Mouse (Mus musculus) hindbrain, embryonic 10.5 days (tissue): ENCODE results near the gene Nat8l. TPM values are rescaled to one million over a fixed set of nuclear protein-coding genes. Genes with fewer than 3 reads are reported as not detected.
"Not testable (repeated sequence)": the region's sequence is repeated elsewhere in the genome, so short reads cannot be mapped to it uniquely, and the experiment has no call there.

Source experiments
- DNase-seq: peaks from one replicate; pipeline ENCODE4 v3.0.0-alpha.2; 2017; ENCODE audit warnings: low spot score
- H3K27ac ChIP-seq: fragments of 300-500 bp; sonication (generic); 2 replicates; pipeline ENCODE4 v1.5.1; 2016; ENCODE audit warnings: mild to moderate bottlenecking, moderate library complexity
- H3K27me3 ChIP-seq: fragments of 300-500 bp; sonication (generic); 2 replicates; pipeline ENCODE4 v1.6.1; 2016; ENCODE audit warnings: mild to moderate bottlenecking; ENCODE audit not compliant: poor library complexity, insufficient read depth, severe bottlenecking
- H3K36me3 ChIP-seq: fragments of 300-500 bp; sonication (generic); 2 replicates; pipeline ENCODE4 v1.6.1; 2016; ENCODE audit warnings: mild to moderate bottlenecking, moderate library complexity
- H3K4me1 ChIP-seq: fragments of 300-500 bp; sonication (generic); replicated peaks from 2 replicates; pipeline ENCODE4 v1.6.1; 2016; ENCODE audit warnings: mild to moderate bottlenecking
- H3K4me3 ChIP-seq: fragments of 300-500 bp; sonication (generic); 2 replicates; pipeline ENCODE4 v1.5.1; 2016; ENCODE audit warnings: mild to moderate bottlenecking, moderate library complexity
- H3K9me3 ChIP-seq: fragments of 300-500 bp; sonication (generic); 2 replicates; pipeline ENCODE4 v1.6.1; 2016; ENCODE audit warnings: mild to moderate bottlenecking, moderate library complexity
- WGBS: fragments of 180-500 bp; shearing (Covaris S2); methylation state at CpG from one replicate; pipeline ENCODE4 v1.1.7; 2016; 5-methylcytosine and 5-hydroxymethylcytosine counted together
- polyA plus RNA-seq: library from polyadenylated mRNA; unstranded; fragments of >200 nt; fragmentation: Nextera tagmentation; extraction: Ambion mirVana; gene quantifications from 2 replicates; pipeline ENCODE4 v1.2.1, GENCODE M21; 2016

Nat8l gene
- polyA plus RNA-seq: 1.6 and 1.7 TPM in 2 replicates

DNA sequence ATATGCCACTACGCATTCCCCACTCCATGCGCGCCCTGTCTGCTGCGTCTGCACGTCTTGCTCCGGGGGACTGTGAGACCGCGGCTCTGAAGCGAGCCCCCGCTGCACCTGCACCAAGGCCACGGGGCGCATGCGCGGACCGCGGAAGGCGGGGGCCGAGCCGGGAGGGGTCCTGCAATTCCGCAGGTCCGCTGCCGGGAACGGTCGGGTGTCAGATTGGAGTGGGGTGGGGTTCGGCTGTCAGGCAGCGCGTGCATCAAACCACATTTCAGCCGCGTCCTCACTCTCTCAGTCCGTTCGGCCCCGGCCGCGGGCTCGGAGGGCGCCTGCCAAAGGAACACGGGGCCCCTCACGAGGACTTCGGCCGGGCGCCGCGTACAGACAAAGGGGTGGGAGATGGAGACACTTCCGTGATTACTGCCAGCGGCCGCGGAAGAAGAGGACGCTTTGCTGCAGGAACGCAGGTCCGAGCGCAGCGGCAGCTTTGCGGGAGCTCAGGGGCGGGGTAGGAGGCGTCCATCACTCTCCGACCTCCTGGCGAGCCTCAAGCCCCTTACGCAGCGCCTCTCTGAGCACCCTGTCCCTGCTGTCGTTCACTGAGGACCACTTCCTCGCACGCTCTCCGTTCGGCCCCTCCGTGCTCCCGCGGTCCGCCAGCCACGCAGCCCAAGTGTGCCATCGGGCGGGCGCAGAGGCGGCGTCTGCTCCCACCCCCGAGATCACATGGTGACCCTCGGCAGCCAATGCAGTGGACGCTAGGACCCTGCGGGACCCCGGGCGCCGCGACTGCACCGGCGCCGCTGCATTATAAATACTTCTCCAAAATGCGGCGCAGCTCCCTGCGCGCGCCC lies at the start of gene Nat8l:
Gene Nat8l, plus strand, starts transcription at position 142 of the 851 bp plus-strand sequence.
- H3K4me1 ChIP-seq: peaks cover 48% of the 10 kb centered on the region
- H3K4me3 ChIP-seq: peak within 1 kb of the TSS; percentile 80
- H3K27ac ChIP-seq: peak within 1 kb of the TSS; percentile 93
- peak; percentile 89 for DNase-seq
- no peaks in the 10 kb centered on the region for H3K9me3 ChIP-seq
- H3K36me3 ChIP-seq: peaks cover 20% of the 10 kb centered on the region
- H3K27me3 ChIP-seq: peaks cover 58% of the 10 kb centered on the region
- WGBS: under 1% methylated on average over 90 of the region's 90 CpGs

- not testable (repeated sequence) for H3K4me3 ChIP-seq, H3K27me3 ChIP-seq, H3K27ac ChIP-seq, H3K4me1 ChIP-seq, H3K36me3 ChIP-seq, DNase-seq
- 85% methylated on average over 16 of the region's 16 CpGs for WGBS
- peaks cover 49% of the 10 kb centered on the region for H3K9me3 ChIP-seq
These were observed 48.7 kb upstream of the Nat8l start for GRCm38 (mm10) chr5:33947035-33947434.

DNA sequence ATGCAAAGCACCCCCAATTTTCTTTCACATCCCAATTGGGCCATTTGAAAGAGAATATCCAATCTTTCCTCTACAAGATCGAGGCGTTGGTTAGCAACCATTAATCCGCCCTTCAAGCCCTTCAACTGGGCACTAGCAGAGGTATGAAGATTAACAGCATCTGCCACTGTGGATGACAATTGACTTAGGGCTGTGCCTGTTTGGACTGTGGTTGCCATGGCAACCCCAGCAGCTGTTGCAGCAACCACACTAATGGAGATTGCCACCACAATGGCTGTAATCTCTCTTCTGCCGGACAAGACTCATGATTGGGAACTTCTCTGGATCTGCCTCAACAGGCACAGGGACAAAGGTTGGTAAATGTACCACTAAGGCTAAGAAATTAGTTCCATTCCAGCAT lies 47.5 kb upstream of the Nat8l start:
- WGBS: 83% methylated on average over 4 of the region's 4 CpGs
- no peaks in the 10 kb centered on the region for H3K27me3 ChIP-seq
- peaks cover 43% of the 10 kb centered on the region for H3K9me3 ChIP-seq
- DNase-seq: no peak
- no peak overlapping the region for H3K27ac ChIP-seq
- no peaks in the 10 kb centered on the region for H3K36me3 ChIP-seq
- no peaks in the 10 kb centered on the region for H3K4me1 ChIP-seq
- H3K4me3 ChIP-seq: no peak overlapping the region

GRCm38 (mm10) chr5:33953471-33954185 lies 42.2 kb upstream of the Nat8l start:
- Histone ChIP-seq H3K36me3 (no peaks in the 10 kb centered on the region), H3K27me3 (no peaks in the 10 kb centered on the region), H3K4me1 (no peaks in the 10 kb centered on the region), H3K9me3 (peaks cover 27% of the 10 kb centered on the region), H3K4me3 (no peak overlapping the region), H3K27ac (no peak overlapping the region)
- 88% methylated on average over 17 of the region's 17 CpGs for WGBS
- no peak for DNase-seq

- H3K9me3 ChIP-seq: peaks cover 32% of the 10 kb centered on the region
- H3K27me3 ChIP-seq: no peaks in the 10 kb centered on the region
- no peak overlapping the region for H3K4me3 ChIP-seq
- H3K27ac ChIP-seq: no peak overlapping the region
- H3K36me3 ChIP-seq: no peaks in the 10 kb centered on the region
- WGBS: 39% methylated on average over 10 of the region's 10 CpGs
- no peaks in the 10 kb centered on the region for H3K4me1 ChIP-seq
- peak; percentile 69 for DNase-seq
These were observed 41.4 kb upstream of the Nat8l start for GRCm38 (mm10) chr5:33954354-33954753.

- H3K9me3 ChIP-seq: peaks cover 32% of the 10 kb centered on the region
- H3K4me1 ChIP-seq: no peaks in the 10 kb centered on the region
- no peaks in the 10 kb centered on the region for H3K27me3 ChIP-seq
- no peak overlapping the region for H3K4me3 ChIP-seq
- no peaks in the 10 kb centered on the region for H3K36me3 ChIP-seq
- no peak for DNase-seq
- H3K27ac ChIP-seq: no peak overlapping the region
- 84% methylated on average over 4 of the region's 4 CpGs for WGBS
These were observed 39.9 kb upstream of the Nat8l start for GRCm38 (mm10) chr5:33955868-33956267.

- Histone ChIP-seq H3K9me3 (peaks cover 16% of the 10 kb centered on the region), H3K36me3 (no peaks in the 10 kb centered on the region), H3K4me1 (no peaks in the 10 kb centered on the region), H3K27me3 (no peaks in the 10 kb centered on the region), H3K27ac (no peak overlapping the region), H3K4me3 (no peak overlapping the region)
- no peak for DNase-seq
- WGBS: 78% methylated on average over 4 of the region's 4 CpGs
These were observed 36.4 kb upstream of the Nat8l start for GRCm38 (mm10) chr5:33959382-33959781.

GRCm38 (mm10) chr5:33974736-33975135 lies 21.0 kb upstream of the Nat8l start:
- no peak for DNase-seq
- Histone ChIP-seq H3K27me3 (no peaks in the 10 kb centered on the region), H3K9me3 (0 out of 2 replicates have a peak, but pooled peaks cover 3% of the 10 kb centered on the region), H3K27ac (no peak overlapping the region), H3K4me1 (no peaks in the 10 kb centered on the region), H3K4me3 (no peak overlapping the region), H3K36me3 (peaks cover 6% of the 10 kb centered on the region; the same call in 1 of the 2 replicates)
- WGBS: 77% methylated on average over 2 of the region's 2 CpGs

GRCm38 (mm10) chr5:33976267-33976666 lies 19.5 kb upstream of the Nat8l start:
- Histone ChIP-seq H3K4me3 (no peak overlapping the region), H3K9me3 (0 out of 2 replicates have a peak, but pooled peaks cover 3% of the 10 kb centered on the region), H3K27me3 (no peaks in the 10 kb centered on the region), H3K4me1 (no peaks in the 10 kb centered on the region), H3K36me3 (peaks cover 10% of the 10 kb centered on the region), H3K27ac (no peak overlapping the region)
- DNase-seq: no peak
- 42% methylated on average over 3 of the region's 3 CpGs for WGBS

DNA sequence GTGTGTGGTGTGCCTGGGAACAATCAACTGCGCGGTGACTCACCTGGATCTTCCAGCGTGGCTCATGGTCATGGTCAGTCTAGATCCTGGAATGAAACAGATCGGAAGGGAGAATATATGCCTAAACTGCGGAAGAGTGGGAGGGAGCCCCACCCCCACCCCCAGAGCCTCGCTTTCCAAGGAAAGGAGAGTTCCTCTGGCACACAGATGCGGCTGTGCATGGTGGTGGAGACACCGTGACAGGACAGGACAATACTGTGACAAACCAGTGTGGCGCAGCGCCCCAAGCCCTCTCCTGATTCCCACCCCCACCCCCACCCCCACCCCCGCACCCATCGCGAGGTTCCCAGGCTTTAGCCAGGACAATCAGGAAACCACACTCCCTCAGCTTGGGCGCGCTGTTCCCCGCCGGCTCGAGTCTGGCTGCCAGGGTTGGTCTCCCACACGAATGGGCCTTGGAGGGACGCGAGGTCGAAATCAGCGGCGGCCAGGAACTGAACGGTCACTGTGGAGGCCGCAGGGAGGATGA lies 13.0 kb upstream of the Nat8l start:
- no peak for DNase-seq
- peaks cover 48% of the 10 kb centered on the region for H3K4me1 ChIP-seq
- peak overlapping the region; percentile 96 for H3K27ac ChIP-seq
- peak overlapping the region; percentile 97 for H3K4me3 ChIP-seq
- peaks cover 31% of the 10 kb centered on the region for H3K36me3 ChIP-seq
- H3K9me3 ChIP-seq: 0 out of 2 replicates have a peak, but pooled peaks cover 5% of the 10 kb centered on the region
- WGBS: 3% methylated on average over 26 of the region's 26 CpGs
- peaks cover 8% of the 10 kb centered on the region; the same call in 1 of the 2 replicates for H3K27me3 ChIP-seq

DNA sequence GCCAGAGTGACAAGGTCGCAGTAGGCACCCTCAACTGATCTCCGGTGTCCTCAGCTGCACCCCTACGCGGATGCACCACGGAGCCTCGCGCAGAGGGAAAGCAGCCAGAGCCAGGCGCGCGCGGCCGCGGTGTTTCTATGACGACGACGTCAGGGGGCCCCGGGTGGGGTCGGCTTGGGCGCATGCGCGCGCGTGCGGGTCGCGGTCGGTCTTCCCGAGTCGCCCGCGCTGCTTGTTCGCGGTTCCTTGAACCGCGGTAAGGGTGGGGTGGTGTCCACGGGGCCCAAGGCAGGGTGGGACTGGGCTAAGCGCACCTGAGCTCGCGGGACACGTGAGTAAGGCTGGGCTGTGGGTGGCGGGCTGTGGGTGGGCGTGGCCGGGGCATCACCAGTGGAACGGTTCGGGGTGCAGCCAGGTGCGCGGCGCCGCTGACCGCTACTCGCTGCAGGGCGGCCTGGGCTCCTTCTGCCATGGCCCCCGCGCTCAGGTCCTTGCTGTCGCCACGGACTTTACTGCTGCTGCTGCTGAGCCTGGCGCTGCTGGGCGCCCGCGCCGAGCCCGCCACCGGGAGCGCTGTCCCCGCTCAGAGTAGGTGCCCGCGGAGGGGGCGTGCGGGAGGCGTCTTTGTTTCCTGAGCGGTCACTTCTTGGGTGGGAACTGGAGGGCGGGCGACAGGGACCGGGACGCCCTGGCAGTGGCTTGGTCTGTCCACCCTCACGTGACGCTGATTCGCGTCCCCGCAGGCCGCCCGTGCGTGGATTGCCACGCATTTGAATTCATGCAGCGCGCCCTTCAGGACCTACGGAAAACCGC lies 12.3 kb upstream of the Nat8l start, which contains the start of gene Gm1673:
Gene Gm1673, plus strand, starts transcription at position 125 of the 813 bp plus-strand sequence.
- Histone ChIP-seq H3K4me1 (peaks cover 48% of the 10 kb centered on the region), H3K36me3 (peaks cover 31% of the 10 kb centered on the region), H3K9me3 (0 out of 2 replicates have a peak, but pooled peaks cover 5% of the 10 kb centered on the region), H3K27me3 (peaks cover 8% of the 10 kb centered on the region; the same call in 1 of the 2 replicates), H3K4me3 (peak within 1 kb of the TSS; percentile 97), H3K27ac (peak within 1 kb of the TSS; percentile 96)
- DNase-seq: peak; percentile 90
- WGBS: under 1% methylated on average over 88 of the region's 88 CpGs
